Mouse (Mus musculus): ENCODE results near the gene Papolb.

DNA sequence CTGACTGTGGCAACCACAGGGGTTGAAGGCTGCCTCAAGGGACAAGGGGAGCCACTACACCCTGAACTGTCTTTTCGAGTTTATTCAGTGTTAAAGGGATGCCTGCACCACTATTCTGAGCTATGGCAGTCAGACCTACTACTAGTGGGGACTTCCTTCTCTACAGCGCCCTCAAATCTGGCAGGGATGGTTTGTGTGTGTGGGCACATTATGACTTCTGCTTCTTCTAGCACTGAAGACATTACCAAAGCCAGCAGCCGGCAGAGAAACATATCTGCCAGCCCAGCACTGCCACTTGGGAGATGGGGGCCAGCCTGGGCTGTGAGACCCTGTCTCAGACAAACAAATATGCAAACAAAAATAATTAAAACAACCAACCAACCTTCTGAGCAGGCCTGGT is 25.7 kb downstream of the Papolb start:
- TF ChIP-seq ZNF384 (IDR thresholded peaks at IDR 0.05; ENCODE audit: low read depth, low read length) = no peak
- TF ChIP-seq UBTF (IDR thresholded peaks at IDR 0.05; ENCODE audit: borderline replicate concordance, insufficient read depth, low read depth, low read length) = no peak
- no peak for TF ChIP-seq POLR2A (IDR thresholded peaks at IDR 0.05; ENCODE audit: control insufficient read depth in 1 of 2, insufficient read depth in 1 of 2, low read depth in 1 of 2, low read length in 2 of 2, poor library complexity in 1 of 2)
- TF ChIP-seq USF1 (IDR thresholded peaks at IDR 0.05; ENCODE audit: low read depth, low read length) = no peak
